Mouse (Mus musculus) inflammation-experienced regulatory T-cells (primary cell): Measurements from ENCODE around the gene Tas2r119. TPM values are rescaled to one million over a fixed set of nuclear protein-coding genes. Genes with fewer than 3 reads are reported as not detected.

ENCODE experiments used
- polyA plus RNA-seq, 2 experiments: library from polyadenylated mRNA; unstranded; fragments of 100-300 nt; shearing (Covaris generic); gene quantifications; one replicate each; pipeline ENCODE4 v1.2.1; 2017

The Tas2r119 gene
- polyA plus RNA-seq: under 1 TPM in 1 of 2 experiments, not detected in 1; 0.27 TPM

DNA sequence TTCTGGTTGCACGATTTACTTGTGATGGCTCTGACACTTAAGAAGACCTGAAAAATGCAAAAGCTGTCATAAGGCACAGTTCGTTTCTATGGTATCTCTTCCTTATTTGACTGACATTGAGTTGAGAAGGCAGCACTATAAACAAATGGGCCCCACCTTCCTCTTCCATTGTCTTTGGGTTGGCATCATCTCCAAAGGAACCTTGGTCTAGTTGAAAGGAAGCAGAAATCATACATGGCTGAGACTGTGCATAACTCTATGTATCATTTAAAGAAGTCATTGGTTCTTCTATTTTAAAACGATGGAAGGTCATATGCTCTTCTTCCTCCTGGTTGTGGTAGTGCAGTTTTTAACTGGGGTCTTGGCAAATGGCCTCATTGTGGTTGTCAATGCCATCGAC is at the start of gene Tas2r119:
Tas2r119 (plus strand) TSS at position 301 of the 400 bp plus-strand sequence.

Other genes starting within 250 kb of the Tas2r119 start
- 1 to 10 TPM in 1 of 2 experiments, under 1 TPM in 1; 0.18 to 1.1 TPM for gene Sema5a, start 67.5 kb downstream of the Tas2r119 start, polyA plus RNA-seq